Mouse (Mus musculus): ENCODE results near the gene Tbc1d23. TPM values are rescaled to one million over a fixed set of nuclear protein-coding genes. Genes with fewer than 3 reads are reported as not detected.
"Not testable (repeated sequence)": the region's sequence is repeated elsewhere in the genome, so short reads cannot be mapped to it uniquely, and the experiment has no call there.

The Tbc1d23 gene
- polyA plus RNA-seq, 1 experiment from 2014 or later = 15.5 TPM

DNA sequence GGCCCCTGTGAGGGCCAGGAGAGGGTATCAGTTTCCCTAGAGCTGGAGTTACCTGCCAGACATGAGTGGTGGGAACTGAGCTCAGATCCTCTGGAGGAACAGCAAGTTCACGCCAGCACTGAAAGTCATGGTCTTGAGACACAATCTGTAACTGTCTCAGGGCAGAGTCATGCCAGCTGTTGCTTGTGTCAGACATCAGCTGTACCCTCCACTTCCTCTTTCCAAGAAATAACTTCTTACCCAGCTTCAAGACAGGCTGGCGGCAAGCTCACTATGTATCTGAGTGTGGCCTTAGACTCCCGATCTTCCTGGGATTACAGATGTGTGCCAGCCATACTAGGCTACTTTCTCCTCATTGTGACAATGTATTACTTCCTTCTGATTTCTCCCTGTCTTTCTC, 15.3 kb upstream of the Tbc1d23 start:
- Histone ChIP-seq H3K27ac (replicated peaks) (no peak overlapping the region), H3K9me3 (replicated peaks) (no peaks in the 10 kb centered on the region), H3K4me3 (no peak overlapping the region), H3K36me3 (no peaks in the 10 kb centered on the region), H3K4me1 (peaks cover 1% of the 10 kb centered on the region; the same call in 1 of the 2 replicates), H3K27me3 (ENCODE audit: low read depth, poor library complexity, severe bottlenecking) (no peaks in the 10 kb centered on the region)
- 93% methylated on average over 3 of the region's 3 CpGs for WGBS
- DNase-seq (ENCODE audit: low spot score) = no peak

DNA sequence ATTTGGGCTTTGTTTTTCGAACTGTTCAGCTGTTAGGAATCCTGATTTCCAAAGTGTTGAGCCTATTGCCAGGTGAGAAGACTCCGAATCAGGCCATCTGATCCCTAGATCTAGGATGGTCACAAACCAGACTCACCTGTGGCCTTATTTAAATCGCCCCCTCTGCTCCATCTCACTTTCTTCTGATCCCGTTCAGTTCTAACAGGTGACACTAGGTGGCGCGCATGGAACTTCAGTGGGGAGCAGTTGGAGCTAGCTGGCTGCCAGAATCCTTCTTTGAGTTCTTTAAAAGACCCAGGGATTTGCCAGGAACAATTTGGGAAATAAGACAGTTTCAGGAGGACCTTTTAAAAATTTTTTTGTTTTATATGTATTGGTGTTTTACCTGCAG, 12.5 kb upstream of the Tbc1d23 start:
- Histone ChIP-seq H3K9me3 (replicated peaks) (no peaks in the 10 kb centered on the region), H3K4me1 (no peaks in the 10 kb centered on the region), H3K4me3 (no peak overlapping the region), H3K36me3 (no peaks in the 10 kb centered on the region), H3K27me3 (ENCODE audit: low read depth, poor library complexity, severe bottlenecking) (no peaks in the 10 kb centered on the region), H3K27ac (replicated peaks) (no peak overlapping the region)
- WGBS = 13% methylated on average over 6 of the region's 6 CpGs
- DNase-seq (ENCODE audit: low spot score) = peak; percentile 68

DNA sequence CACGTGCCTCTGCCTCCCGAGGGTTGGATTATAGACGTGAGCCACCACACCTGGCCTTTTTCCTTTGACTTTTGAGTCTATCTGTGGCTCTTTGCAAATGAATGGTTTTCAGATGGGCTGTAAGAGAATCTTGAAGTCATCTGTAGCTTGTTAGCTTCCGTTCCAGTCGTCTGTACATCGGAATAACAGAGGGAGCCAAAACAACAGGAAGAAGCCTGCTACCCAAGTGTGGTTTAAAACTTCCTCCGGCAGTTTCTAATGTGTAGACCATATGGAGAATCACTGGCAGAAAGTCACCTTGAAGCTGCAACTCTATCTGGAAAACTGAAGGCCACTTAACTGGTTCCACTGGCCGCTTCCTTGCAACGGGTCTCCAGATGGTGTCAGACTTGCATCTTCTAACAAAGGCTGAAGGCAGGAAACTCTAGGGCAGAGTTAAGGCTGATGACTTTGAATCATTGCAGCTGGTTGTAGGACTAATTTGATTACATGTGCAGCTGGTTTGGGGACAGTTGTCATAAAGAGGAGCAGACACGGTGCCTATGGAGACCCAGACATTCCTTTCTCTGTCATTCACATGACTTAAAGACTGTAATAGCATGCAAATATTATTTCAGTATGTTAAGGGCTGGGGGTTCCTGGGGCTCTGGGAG, 12.0 kb upstream of the Tbc1d23 start:
- no peaks in the 10 kb centered on the region for H3K36me3 ChIP-seq
- DNase-seq (ENCODE audit: low spot score) = no peak
- H3K9me3 ChIP-seq (replicated peaks) = no peaks in the 10 kb centered on the region
- H3K27me3 ChIP-seq (ENCODE audit: low read depth, poor library complexity, severe bottlenecking) = no peaks in the 10 kb centered on the region
- no peak overlapping the region for H3K27ac ChIP-seq (replicated peaks)
- H3K4me3 ChIP-seq = no peak overlapping the region
- 66% methylated on average over 10 of the region's 10 CpGs for WGBS
- no peaks in the 10 kb centered on the region for H3K4me1 ChIP-seq

DNA sequence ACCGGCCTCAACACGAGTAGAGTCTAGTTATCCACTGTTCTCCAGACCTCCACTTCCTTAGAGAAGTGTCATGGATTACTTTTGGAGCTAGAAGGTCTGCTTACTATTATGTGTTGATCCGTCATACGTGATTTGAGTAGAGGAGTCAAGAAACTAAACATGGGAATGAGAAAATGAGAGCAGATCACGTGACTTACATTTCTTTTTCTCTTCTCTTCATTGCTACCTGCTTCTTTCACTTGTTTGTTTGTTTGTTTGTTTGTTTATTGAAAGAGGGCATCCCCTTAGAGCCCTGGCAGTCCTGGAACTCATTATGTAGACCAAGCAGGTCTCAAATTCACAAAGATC, 11.5 kb upstream of the Tbc1d23 start:
- H3K27ac ChIP-seq (replicated peaks) = no peak overlapping the region
- no peaks in the 10 kb centered on the region for H3K36me3 ChIP-seq
- WGBS = 81% methylated on average over 5 of the region's 5 CpGs
- H3K4me1 ChIP-seq = no peaks in the 10 kb centered on the region
- H3K4me3 ChIP-seq = no peak overlapping the region
- no peak for DNase-seq (ENCODE audit: low spot score)
- H3K27me3 ChIP-seq (ENCODE audit: low read depth, poor library complexity, severe bottlenecking) = no peaks in the 10 kb centered on the region
- no peaks in the 10 kb centered on the region for H3K9me3 ChIP-seq (replicated peaks)

- H3K4me1 ChIP-seq = peaks cover under 1% of the 10 kb centered on the region; the same call in 1 of the 2 replicates
- H3K9me3 ChIP-seq (replicated peaks) = no peaks in the 10 kb centered on the region
- 60% methylated on average over 7 of the region's 7 CpGs for WGBS
- no peak overlapping the region for H3K27ac ChIP-seq (replicated peaks)
- H3K4me3 ChIP-seq = no peak overlapping the region
- H3K36me3 ChIP-seq = no peaks in the 10 kb centered on the region
- no peak for DNase-seq (ENCODE audit: low spot score)
- no peaks in the 10 kb centered on the region for H3K27me3 ChIP-seq (ENCODE audit: low read depth, poor library complexity, severe bottlenecking)
Measured at GRCm38 (mm10) chr16:57235871-57236510, 4.7 kb upstream of the Tbc1d23 start.

GRCm38 (mm10) chr16:57231937-57232310, 620 bp upstream of the Tbc1d23 start:
- H3K36me3 ChIP-seq; H3K9me3 ChIP-seq (replicated peaks); H3K27me3 ChIP-seq (ENCODE audit: low read depth, poor library complexity, severe bottlenecking); DNase-seq (ENCODE audit: low spot score): not testable (repeated sequence)
- WGBS = 76% methylated on average over 4 of the region's 5 CpGs
- peaks cover 12% of the 10 kb centered on the region for H3K4me1 ChIP-seq
- H3K4me3 ChIP-seq = peak overlapping the region; percentile 90
- H3K27ac ChIP-seq (replicated peaks) = peak overlapping the region; percentile 85; the same call in 1 of the 2 replicates

- H3K9me3 ChIP-seq (replicated peaks) = no peaks in the 10 kb centered on the region
Measured at GRCm38 (mm10) chr16:57226444-57226843, 4.9 kb downstream of the Tbc1d23 start.

DNA sequence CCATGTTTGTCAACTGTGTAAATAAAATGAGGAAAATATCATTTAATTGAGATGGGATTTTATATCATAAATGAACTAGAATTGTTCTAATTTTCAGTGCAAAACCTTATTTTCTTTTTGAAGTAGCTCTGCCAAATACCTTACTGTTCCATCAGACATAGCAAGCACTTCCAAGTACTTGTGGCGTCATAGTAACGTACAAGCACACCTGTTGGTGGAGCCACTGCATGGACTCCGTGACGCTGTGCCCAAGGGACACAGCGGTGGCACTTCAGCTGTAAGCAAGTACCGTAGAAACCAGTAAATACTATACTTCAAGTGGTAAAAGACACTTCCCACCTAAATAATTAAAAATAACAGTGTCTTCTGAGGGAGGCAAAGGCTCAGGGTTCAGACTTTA, 10.9 kb downstream of the Tbc1d23 start:
- Histone ChIP-seq H3K36me3 (no peaks in the 10 kb centered on the region), H3K27me3 (ENCODE audit: low read depth, poor library complexity, severe bottlenecking) (no peaks in the 10 kb centered on the region), H3K9me3 (replicated peaks) (no peaks in the 10 kb centered on the region), H3K27ac (replicated peaks) (no peak overlapping the region), H3K4me3 (no peak overlapping the region), H3K4me1 (no peaks in the 10 kb centered on the region)
- DNase-seq (ENCODE audit: low spot score) = no peak
- WGBS = 94% methylated on average over 6 of the region's 6 CpGs

More at GRCm38 (mm10) chr16:57226444-57226843, 4.9 kb downstream of the Tbc1d23 start:
- Histone ChIP-seq H3K27me3 (ENCODE audit: low read depth, poor library complexity, severe bottlenecking) (no peaks in the 10 kb centered on the region), H3K4me1 (peaks cover 12% of the 10 kb centered on the region), H3K4me3 (no peak overlapping the region), H3K36me3 (no peaks in the 10 kb centered on the region), H3K27ac (replicated peaks) (no peak overlapping the region)
- no peak for DNase-seq (ENCODE audit: low spot score)
- WGBS = 96% methylated on average over 5 of the region's 5 CpGs

GRCm38 (mm10) chr16:57215957-57216356, 15.3 kb downstream of the Tbc1d23 start:
- Histone ChIP-seq H3K9me3 (replicated peaks) (no peaks in the 10 kb centered on the region), H3K4me1 (no peaks in the 10 kb centered on the region), H3K27me3 (ENCODE audit: low read depth, poor library complexity, severe bottlenecking) (no peaks in the 10 kb centered on the region), H3K36me3 (peaks cover 20% of the 10 kb centered on the region), H3K27ac (replicated peaks) (no peak overlapping the region), H3K4me3 (no peak overlapping the region)
- no peak for DNase-seq (ENCODE audit: low spot score)

DNA sequence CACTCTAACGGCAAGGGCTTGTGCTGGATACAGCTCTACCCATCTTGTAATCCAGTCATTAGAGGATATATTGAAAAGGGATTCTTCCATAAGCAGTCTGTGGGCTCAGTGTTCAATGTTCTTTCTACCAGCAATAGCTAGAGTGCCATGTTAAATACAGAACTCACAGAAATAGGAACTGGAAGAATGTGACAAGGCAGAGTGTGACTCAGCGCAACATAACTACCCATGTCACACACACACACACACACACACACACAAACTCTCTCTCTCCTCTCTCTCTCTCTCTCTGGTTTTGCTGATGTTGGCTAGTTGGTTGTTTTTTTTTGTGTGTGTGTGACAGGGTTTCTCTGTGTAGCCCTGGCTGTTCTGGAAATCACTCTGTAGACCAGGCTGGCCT, 20.3 kb downstream of the Tbc1d23 start:
- Histone ChIP-seq H3K36me3 (peaks cover 39% of the 10 kb centered on the region), H3K9me3 (replicated peaks) (no peaks in the 10 kb centered on the region), H3K27me3 (ENCODE audit: low read depth, poor library complexity, severe bottlenecking) (no peaks in the 10 kb centered on the region), H3K4me3 (no peak overlapping the region), H3K27ac (replicated peaks) (no peak overlapping the region), H3K4me1 (no peaks in the 10 kb centered on the region)
- 96% methylated on average over 2 of the region's 2 CpGs for WGBS
- no peak for DNase-seq (ENCODE audit: low spot score)

DNA sequence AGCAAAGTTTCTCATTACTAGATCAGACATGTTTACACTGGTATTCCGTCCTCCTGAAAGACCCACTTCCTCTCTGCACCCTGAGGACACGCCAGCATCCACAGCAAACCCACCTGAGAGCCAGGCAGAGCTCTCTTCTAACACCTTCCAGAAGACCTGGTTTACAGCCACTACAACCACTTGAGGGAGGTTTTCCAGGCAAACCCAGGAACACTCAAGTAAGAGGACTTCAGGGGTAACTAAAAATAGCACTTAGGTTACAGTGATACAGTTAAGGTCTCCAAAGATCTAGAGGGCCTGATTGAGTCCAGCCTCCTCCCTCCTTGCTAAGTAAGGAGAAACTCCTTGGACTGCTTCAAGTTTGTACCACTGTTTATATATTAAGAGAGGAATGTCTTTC, 23.0 kb downstream of the Tbc1d23 start:
- no peaks in the 10 kb centered on the region for H3K9me3 ChIP-seq (replicated peaks)
- no peaks in the 10 kb centered on the region for H3K27me3 ChIP-seq (ENCODE audit: low read depth, poor library complexity, severe bottlenecking)
- DNase-seq (ENCODE audit: low spot score) = no peak
- no peaks in the 10 kb centered on the region for H3K4me1 ChIP-seq
- no peak overlapping the region for H3K4me3 ChIP-seq
- WGBS = 88% methylated on average over 2 of the region's 2 CpGs
- H3K36me3 ChIP-seq = peaks cover 36% of the 10 kb centered on the region
- no peak overlapping the region for H3K27ac ChIP-seq (replicated peaks)

DNA sequence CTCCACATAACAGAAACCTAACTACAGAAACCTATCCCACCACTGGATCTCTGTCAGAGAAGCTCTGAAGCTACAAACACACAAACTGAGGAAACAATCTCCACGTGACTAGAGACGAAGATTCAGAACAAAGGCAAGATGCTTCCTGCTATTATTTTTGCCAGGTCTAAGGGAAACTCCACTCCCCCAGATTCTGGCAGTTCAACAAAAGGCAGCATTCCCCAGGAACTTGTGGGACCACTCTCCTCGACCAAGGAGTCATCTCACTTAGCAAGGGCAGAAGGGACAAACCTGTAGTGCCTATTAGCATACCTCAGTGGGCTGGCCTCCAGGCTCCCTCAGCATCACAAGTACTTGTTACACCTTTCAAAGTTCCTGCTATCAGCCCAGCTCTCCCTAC, 34.0 kb downstream of the Tbc1d23 start:
- Histone ChIP-seq H3K9me3 (replicated peaks) (no peaks in the 10 kb centered on the region), H3K27ac (replicated peaks) (no peak overlapping the region)
- 76% methylated on average over 3 of the region's 3 CpGs for WGBS

GRCm38 (mm10) chr16:57196590-57196989, 34.7 kb downstream of the Tbc1d23 start:
- WGBS = 88% methylated on average over 5 of the region's 5 CpGs
- DNase-seq (ENCODE audit: low spot score) = no peak

More for the DNA sequence above, 34.0 kb downstream of the Tbc1d23 start:
- H3K36me3 ChIP-seq = peaks cover 22% of the 10 kb centered on the region
- no peaks in the 10 kb centered on the region for H3K4me1 ChIP-seq
- DNase-seq (ENCODE audit: low spot score) = no peak
- no peaks in the 10 kb centered on the region for H3K27me3 ChIP-seq (ENCODE audit: low read depth, poor library complexity, severe bottlenecking)
- H3K4me3 ChIP-seq = no peak overlapping the region

More at GRCm38 (mm10) chr16:57196590-57196989, 34.7 kb downstream of the Tbc1d23 start:
- Histone ChIP-seq H3K27me3 (ENCODE audit: low read depth, poor library complexity, severe bottlenecking) (no peaks in the 10 kb centered on the region), H3K4me1 (no peaks in the 10 kb centered on the region), H3K4me3 (no peak overlapping the region), H3K9me3 (replicated peaks) (no peaks in the 10 kb centered on the region), H3K27ac (replicated peaks) (no peak overlapping the region), H3K36me3 (peaks cover 29% of the 10 kb centered on the region)

Data from midbrain, embryonic 10.5 days (tissue).